Mouse (Mus musculus): Measurements from ENCODE around the gene Macrod2.

The Macrod2 gene

GRCm38 (mm10) chr2:141844408-141845175 lies 1449.5 kb downstream of the Macrod2 start:
- no peak for DNase-seq (ENCODE audit: low spot score in 2 of 2)

- no peak for DNase-seq (ENCODE audit: low spot score in 2 of 2)
These were observed 1464.1 kb downstream of the Macrod2 start for GRCm38 (mm10) chr2:141859220-141859619.

- DNase-seq (ENCODE audit: low spot score in 2 of 2), result no peak
These were observed 1466.7 kb downstream of the Macrod2 start for GRCm38 (mm10) chr2:141861679-141862268.

GRCm38 (mm10) chr2:141862531-141863265 lies 1467.6 kb downstream of the Macrod2 start:
- DNase-seq (ENCODE audit: low spot score in 2 of 2), result no peak

- no peak for DNase-seq (ENCODE audit: low spot score in 2 of 2)
These were observed 1468.6 kb downstream of the Macrod2 start for GRCm38 (mm10) chr2:141863628-141864165.

- DNase-seq (ENCODE audit: low spot score in 2 of 2), result no peak
These were observed 1475.8 kb downstream of the Macrod2 start for GRCm38 (mm10) chr2:141870930-141871329.

GRCm38 (mm10) chr2:141876155-141876851 lies 1481.2 kb downstream of the Macrod2 start:
- no peak for DNase-seq (ENCODE audit: low spot score in 2 of 2)

GRCm38 (mm10) chr2:141876958-141877357 lies 1481.8 kb downstream of the Macrod2 start:
- no peak for DNase-seq (ENCODE audit: low spot score in 2 of 2)

- no peak for DNase-seq (ENCODE audit: low spot score in 2 of 2)
These were observed 1483.4 kb downstream of the Macrod2 start for GRCm38 (mm10) chr2:141878473-141878872.

GRCm38 (mm10) chr2:141879711-141880110 lies 1484.6 kb downstream of the Macrod2 start:
- DNase-seq (ENCODE audit: low spot score in 2 of 2), result no peak

GRCm38 (mm10) chr2:141886694-141887474 lies 1491.8 kb downstream of the Macrod2 start:
- no peak for DNase-seq (ENCODE audit: low spot score in 2 of 2)

- no peak for DNase-seq (ENCODE audit: low spot score in 2 of 2)
These were observed 1494.4 kb downstream of the Macrod2 start for GRCm38 (mm10) chr2:141889497-141889896.

GRCm38 (mm10) chr2:141897951-141898350 lies 1502.8 kb downstream of the Macrod2 start:
- no peak for DNase-seq (ENCODE audit: low spot score in 2 of 2)

- no peak for DNase-seq (ENCODE audit: low spot score in 2 of 2)
These were observed 1516.8 kb downstream of the Macrod2 start for GRCm38 (mm10) chr2:141911831-141912447.

GRCm38 (mm10) chr2:141913486-141913885 lies 1518.4 kb downstream of the Macrod2 start:
- no peak for DNase-seq (ENCODE audit: low spot score in 2 of 2)

- no peak for DNase-seq (ENCODE audit: low spot score in 2 of 2)
These were observed 1518.8 kb downstream of the Macrod2 start for GRCm38 (mm10) chr2:141913894-141914293.

GRCm38 (mm10) chr2:141920377-141920992 lies 1525.4 kb downstream of the Macrod2 start:
- DNase-seq (ENCODE audit: low spot score in 2 of 2), result no peak

- no peak for DNase-seq (ENCODE audit: low spot score in 2 of 2)
These were observed 1540.0 kb downstream of the Macrod2 start for GRCm38 (mm10) chr2:141935130-141935529.

GRCm38 (mm10) chr2:141954795-141955194 lies 1559.7 kb downstream of the Macrod2 start:
- no peak for DNase-seq (ENCODE audit: low spot score in 2 of 2)

- DNase-seq (ENCODE audit: low spot score in 2 of 2), result no peak
These were observed 1560.1 kb downstream of the Macrod2 start for GRCm38 (mm10) chr2:141955197-141955596.
